Mouse (Mus musculus): Measurements from ENCODE around the gene Actr10.

Gene Actr10

DNA sequence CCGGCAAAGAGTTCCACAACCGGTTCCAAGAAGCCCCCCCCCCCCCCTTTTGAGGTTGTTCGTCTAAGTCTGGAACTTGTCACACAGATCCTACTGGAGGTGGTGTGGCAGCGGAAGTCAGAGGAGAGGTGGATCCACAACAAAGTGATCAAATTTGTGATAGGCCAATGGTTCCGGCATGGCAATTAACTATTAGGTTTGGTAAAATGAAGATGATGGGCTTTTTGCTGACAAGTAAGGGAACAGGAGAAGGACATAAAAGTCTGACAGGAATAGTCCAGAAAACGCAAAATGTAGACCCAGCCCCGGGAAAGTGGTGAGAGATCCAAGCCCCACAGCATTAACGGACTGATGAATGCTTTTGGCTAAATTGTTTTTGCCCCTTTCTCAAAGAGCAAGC is 29.9 kb downstream of the Actr10 start:
- no peak for DNase-seq (ENCODE audit: low spot score)

DNA sequence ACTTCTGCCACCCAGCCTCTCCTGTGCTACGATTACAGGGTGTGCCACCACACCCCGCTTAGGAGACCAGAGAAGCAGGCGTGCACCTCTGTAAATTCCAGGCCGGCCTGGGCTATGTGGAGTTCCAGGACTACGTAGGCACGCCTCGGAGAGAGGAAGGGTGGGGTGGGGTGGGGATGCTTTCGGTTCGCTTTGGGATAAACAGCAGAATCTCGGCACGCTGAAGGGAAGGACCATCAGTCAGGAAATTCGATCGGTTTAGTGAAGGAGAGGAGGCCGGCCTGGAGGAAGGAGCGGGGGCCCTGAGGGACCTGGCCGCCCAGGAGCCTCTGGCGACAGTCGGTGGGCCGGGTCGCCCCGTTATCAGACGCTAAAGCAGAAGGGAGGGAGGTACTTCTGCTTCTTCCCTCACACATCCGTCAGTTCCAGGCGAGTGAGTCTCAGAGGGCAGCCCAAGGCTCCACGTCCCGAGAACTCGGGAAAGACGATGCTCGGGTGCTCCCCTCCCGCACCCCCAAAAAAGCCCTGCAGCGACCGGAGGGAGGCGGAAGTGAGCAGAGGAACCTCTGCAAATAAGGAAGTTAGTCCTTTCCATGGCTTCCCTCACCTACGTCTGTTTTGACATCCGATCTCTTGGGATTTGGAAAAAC is 30.6 kb downstream of the Actr10 start:
- peak; percentile 82 for DNase-seq (ENCODE audit: low spot score)

DNA sequence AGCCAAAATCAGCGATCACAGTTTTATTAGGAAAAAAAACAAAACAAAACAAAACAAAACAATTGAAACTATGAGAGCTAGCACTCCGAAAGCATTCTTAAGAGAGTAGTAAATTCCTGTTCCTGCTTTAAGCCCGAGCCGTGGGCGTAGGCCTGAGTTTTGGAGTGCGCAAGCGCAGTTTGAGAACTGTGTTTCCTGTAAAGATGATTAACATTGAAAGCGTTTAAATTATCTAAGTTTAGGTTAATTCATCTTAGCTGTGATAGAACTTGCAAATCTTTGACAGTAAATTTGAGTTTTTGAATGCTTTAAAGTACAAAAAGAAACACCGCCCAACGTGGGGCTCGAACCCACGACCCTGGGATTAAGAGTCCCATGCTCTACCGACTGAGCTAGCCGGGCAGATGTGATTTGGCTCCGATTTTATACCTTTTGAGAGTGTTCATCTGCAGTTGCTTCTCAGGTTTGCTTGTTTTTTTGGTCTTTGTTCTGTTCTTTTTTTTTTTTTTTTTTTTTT is 31.2 kb downstream of the Actr10 start:
- DNase-seq (ENCODE audit: low spot score) = peak; percentile 88

DNA sequence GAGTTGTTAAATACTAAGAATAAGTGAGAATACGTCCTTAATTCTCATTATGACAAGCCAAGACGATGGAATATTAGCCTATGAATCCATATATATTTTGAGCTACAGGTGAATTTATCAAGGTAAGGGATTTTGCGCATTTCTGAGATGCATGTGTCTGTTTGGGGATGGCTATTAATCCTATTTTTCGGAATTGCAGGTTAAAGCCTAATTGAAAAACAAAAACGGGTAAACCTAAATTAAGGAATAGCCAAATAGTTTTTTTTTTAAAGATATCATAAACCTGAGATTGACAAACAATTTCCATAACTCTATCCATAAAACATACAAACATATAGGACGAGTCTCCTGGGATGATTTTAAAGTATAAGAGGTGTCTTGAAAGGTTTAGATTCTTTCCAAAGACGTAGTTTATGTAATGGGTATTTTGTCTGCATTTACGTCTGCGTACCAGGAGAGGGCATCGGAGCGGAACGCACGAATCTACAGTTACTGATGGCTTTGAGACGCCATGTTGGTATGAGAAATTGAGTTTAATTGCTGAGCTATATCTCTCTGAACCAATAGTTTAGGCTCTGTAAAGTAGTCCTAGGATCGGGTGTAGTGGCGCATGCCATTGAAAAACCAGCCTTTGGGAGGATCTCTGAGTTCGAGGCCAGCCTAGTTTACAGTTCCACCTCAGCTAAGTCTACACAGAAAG is 32.0 kb downstream of the Actr10 start:
- peak; percentile 40 for DNase-seq (ENCODE audit: low spot score)

DNA sequence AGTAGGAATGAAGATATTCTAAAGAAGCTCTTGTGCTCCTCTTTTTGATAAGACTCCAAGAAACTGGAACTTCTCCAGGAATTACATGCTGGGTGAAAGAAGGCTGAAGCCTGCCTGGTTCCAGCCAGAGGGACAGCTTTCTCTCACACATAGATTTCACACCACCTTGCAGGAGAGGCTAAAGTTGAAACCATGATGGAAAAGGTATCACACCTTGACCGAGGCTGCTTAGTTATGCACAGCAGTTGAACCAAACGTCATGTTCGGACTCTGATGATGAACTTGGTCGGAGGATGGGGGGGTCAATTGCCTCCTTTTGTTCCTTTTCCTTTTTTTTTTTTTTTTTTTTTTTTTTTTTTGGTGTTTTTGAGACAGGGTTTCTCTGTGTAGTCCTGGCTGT is 36.2 kb downstream of the Actr10 start:
- DNase-seq (ENCODE audit: low spot score) = no peak

- DNase-seq (ENCODE audit: low spot score) = peak; percentile 90
Observed at GRCm38 (mm10) chr12:70974441-70975266, 37.0 kb downstream of the Actr10 start, which contains the start of gene Psma3. Gene Psma3 (plus strand): TSS chr12:70974621.

GRCm38 (mm10) chr12:70975406-70975805 is 37.7 kb downstream of the Actr10 start:
- no peak for DNase-seq (ENCODE audit: low spot score)

GRCm38 (mm10) chr12:70975891-70976290 is 38.2 kb downstream of the Actr10 start:
- no peak for DNase-seq (ENCODE audit: low spot score)

DNA sequence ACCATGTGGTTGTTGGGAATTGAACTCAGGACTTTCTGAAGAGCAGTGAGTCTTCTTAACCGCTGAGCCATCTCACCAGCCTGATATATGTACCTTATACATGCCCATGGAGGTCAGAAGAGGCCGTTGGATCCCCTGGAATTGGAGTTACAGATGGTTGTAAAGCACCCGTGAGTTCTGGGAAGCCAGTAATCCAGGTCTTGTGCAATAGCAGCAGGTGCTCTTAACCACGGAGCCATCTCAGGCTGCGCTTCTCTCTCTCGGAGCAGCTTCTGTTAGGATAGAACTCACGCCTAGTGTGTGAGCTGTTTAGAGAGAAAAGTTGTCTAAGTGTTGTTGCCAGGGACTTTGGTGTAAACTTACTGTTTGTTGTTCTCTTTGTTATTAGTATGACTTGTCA is 40.7 kb downstream of the Actr10 start:
- DNase-seq (ENCODE audit: low spot score) = no peak

DNA sequence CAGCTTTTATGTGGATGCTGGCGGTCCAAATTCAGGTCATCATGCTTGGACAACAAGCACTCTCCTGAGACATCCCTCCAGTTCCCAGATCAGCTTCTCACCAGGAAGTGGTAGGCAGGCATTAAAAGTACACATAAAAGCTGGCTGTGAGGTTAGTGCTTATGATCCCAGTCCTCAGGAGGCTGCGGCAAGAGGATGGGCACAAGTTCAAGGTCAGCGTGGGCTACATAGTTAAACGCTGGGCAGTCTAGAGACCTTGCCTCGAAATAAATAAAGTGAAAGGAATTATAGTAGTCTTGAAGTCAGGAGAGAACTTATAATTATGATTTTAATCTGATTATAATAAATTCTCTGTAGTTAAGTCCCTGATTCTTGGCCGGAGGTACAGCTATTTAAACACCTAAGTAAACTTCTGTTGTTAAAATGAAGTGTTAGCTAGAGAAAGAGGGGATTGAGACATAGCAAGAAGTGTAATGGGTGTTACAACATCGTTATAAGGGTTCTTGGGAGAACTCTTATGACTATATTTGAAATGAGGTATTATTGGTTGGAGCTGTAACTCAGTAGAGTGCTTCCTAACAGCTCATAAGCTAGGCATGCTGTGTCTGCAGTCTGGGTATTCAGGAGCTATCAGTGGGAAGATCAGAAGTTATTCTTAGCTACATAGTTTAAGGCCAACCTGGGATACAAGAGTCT is 47.3 kb downstream of the Actr10 start:
- DNase-seq (ENCODE audit: low spot score) = no peak

DNA sequence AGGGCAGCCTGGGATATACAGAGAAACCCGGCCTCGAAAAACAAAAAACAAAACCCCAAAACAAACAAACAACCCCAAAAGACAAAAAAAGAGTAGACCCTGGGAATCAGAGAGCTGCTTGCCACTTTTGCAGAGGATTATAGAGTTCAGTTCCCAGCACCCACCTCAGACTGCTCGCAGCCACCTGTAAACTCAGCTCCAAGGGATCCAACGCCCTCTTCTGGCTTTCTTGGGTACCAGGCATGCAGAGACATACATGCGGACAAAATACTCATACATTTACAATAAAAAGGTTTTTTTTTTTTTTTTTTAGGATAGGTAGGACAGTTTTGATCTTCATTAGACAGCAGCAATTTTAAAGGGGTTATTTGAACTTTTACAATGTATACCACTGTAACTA is 59.6 kb downstream of the Actr10 start:
- DNase-seq (ENCODE audit: low spot score) = no peak

GRCm38 (mm10) chr12:70999423-70999903 is 61.8 kb downstream of the Actr10 start:
- peak; percentile 45 for DNase-seq (ENCODE audit: low spot score)

GRCm38 (mm10) chr12:71000344-71000743 is 62.7 kb downstream of the Actr10 start:
- DNase-seq (ENCODE audit: low spot score) = no peak

- DNase-seq (ENCODE audit: low spot score) = no peak
Observed at GRCm38 (mm10) chr12:71001456-71001855, 63.8 kb downstream of the Actr10 start.

DNA sequence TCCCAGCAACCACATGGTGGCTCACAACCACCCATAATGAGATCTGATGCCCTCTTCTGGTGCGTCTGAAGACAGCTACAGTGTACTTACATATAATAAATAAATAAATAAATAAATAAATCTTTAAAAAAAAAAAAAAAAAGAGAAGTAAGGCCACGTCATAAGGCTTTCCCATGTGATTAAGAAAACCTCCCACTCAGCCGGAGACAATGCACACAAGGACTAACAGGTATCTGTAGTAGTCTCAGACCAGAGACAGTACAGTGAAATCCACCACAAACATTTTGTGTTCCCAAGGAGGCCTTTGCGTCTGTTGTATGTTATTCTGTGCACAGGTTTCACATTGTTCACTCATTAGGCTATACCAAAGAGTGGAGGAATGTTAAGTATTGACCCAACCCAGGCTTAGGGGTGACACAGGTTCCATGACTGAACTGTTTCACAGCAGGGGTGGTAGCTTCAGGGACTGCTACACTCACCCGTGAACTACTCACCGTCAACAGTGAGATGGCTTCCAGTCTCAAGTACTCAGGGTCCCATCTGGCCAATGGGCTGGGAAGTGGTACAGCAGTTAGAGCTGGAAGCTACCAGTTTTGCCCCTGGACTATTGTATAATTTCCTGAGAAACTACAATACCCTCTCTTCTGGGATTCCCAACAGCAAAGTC is 66.2 kb downstream of the Actr10 start:
- DNase-seq (ENCODE audit: low spot score) = no peak

DNA sequence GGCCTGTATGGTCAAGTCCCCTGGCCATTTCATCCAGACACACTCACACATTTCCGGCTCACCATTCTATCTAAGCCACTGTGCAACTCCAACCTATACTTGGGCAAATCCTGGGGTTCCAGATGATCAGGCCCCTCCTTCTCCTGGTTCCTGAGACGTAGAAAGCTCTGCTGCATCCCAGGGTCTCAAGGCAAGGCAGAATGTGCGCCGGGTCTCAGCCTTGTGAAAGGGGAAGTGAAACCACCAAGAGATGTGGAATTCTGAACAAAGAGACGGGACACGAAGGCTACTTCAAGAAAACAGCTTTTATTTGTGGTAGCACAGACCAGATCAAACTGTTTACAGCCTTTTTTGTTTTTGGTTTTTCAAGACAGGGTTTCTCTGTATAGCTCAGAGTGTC is 68.5 kb downstream of the Actr10 start:
- no peak for DNase-seq (ENCODE audit: low spot score)

GRCm38 (mm10) chr12:71006901-71007300 is 69.2 kb downstream of the Actr10 start:
- no peak for DNase-seq (ENCODE audit: low spot score)

DNA sequence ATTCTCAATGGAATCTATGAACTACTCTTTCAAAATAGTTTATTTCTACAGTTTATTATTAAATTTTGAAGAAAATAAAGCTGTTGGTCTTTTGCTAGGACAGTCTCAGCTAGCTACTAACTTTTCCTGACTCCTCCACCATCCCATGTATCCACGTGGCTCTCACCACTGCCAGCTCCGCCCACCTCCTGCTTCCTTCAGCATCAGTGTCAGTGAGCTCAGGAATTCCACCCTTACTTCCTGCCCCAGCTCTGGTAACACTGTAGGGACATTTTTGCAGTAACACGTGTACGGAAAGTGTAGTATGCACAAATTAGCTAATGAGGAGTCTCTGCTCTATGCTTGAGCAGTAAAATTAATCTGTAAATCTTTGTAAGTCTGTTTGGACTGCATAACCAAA is 72.1 kb downstream of the Actr10 start:
- peak; percentile 17 for DNase-seq (ENCODE audit: low spot score)
